Mouse (Mus musculus): Measurements from ENCODE around the gene Slc6a2. TPM values are rescaled to one million over a fixed set of nuclear protein-coding genes. Genes with fewer than 3 reads are reported as not detected.

The Slc6a2 gene
- total and polyA plus RNA-seq, 3 experiments = 0.03 TPM; not detected in 2

GRCm38 (mm10) chr8:93040776-93041567 lies 81.1 kb downstream of the Slc6a2 start:
- no peaks in the 10 kb centered on the region for H3K79me2 ChIP-seq (ENCODE audit: control insufficient read depth, insufficient read depth, low read length, poor library complexity)
- no peaks in the 10 kb centered on the region for H3K4me1 ChIP-seq (ENCODE audit: control insufficient read depth in 1 of 2, insufficient read depth in 2 of 2, low read length in 2 of 2)

GRCm38 (mm10) chr8:93043083-93043482 lies 83.2 kb downstream of the Slc6a2 start:
- Histone ChIP-seq H3K79me2 (ENCODE audit: control insufficient read depth, insufficient read depth, low read length, poor library complexity) (no peaks in the 10 kb centered on the region), H3K4me3 (ENCODE audit: control insufficient read depth in 1 of 2, insufficient read depth in 1 of 2, low read depth in 2 of 2, low read length in 2 of 2) (no peak overlapping the region), H3K4me1 (ENCODE audit: control insufficient read depth in 1 of 2, insufficient read depth in 2 of 2, low read length in 2 of 2) (no peaks in the 10 kb centered on the region), H3K9me3 (replicated peaks; ENCODE audit: insufficient read depth, low read length) (no peaks in the 10 kb centered on the region), H3K9ac (ENCODE audit: control insufficient read depth, low read depth, low read length, poor library complexity, severe bottlenecking) (no peak overlapping the region), H3K27ac (ENCODE audit: control insufficient read depth, low read depth, low read length) (no peak overlapping the region), H3K36me3 (ENCODE audit: control insufficient read depth in 1 of 2, insufficient read depth in 2 of 2, low read length in 2 of 2) (no peaks in the 10 kb centered on the region), H3K27me3 (ENCODE audit: control insufficient read depth in 1 of 2, insufficient read depth in 2 of 2, low read length in 2 of 2) (no peaks in the 10 kb centered on the region)
- no peak for DNase-seq (ENCODE audit: low read depth, low spot score)
- TF ChIP-seq MXI1 (IDR thresholded peaks at IDR 0.05; ENCODE audit: low read depth, low read length) = no peak
- TF ChIP-seq CHD2 (IDR thresholded peaks at IDR 0.05; ENCODE audit: low read length) = no peak
- TF ChIP-seq MAFK (IDR thresholded peaks at IDR 0.05; ENCODE audit: borderline replicate concordance, low read depth, low read length) = no peak
- no peak for TF ChIP-seq ZC3H11A (IDR thresholded peaks at IDR 0.05; ENCODE audit: low read depth, low read length)
- TF ChIP-seq MYC (IDR thresholded peaks at IDR 0.05; ENCODE audit: low read depth, low read length) = no peak
- TF ChIP-seq POLR2AphosphoS2 (IDR thresholded peaks at IDR 0.05; ENCODE audit: low read length) = no peak
- TF ChIP-seq JUND (IDR thresholded peaks at IDR 0.05; ENCODE audit: low read depth, low read length) = no peak
- TF ChIP-seq USF1 (IDR thresholded peaks at IDR 0.05; ENCODE audit: low read depth, low read length) = no peak
- TF ChIP-seq ELF1 (IDR thresholded peaks at IDR 0.05; ENCODE audit: low read depth, low read length) = no peak
- no peak for TF ChIP-seq SMC3 (IDR thresholded peaks at IDR 0.05; ENCODE audit: low read depth, low read length)
- no peak for TF ChIP-seq ZMIZ1 (IDR thresholded peaks at IDR 0.05; ENCODE audit: low read depth, low read length)
- TF ChIP-seq GATA1 (IDR thresholded peaks at IDR 0.05; ENCODE audit: low read depth, low read length) = no peak
- no peak for TF ChIP-seq E2F4 (IDR thresholded peaks at IDR 0.05; ENCODE audit: borderline replicate concordance, low read depth, low read length)
- no peak for TF ChIP-seq MEF2A (IDR thresholded peaks at IDR 0.05; ENCODE audit: extremely low read depth, insufficient replicate concordance, low read depth, low read length, poor library complexity, severe bottlenecking)
- no peak for TF ChIP-seq KAT2A (conservative IDR thresholded peaks at IDR 0.05; ENCODE audit: low read depth, low read length)
- TF ChIP-seq RAD21 (IDR thresholded peaks at IDR 0.05; ENCODE audit: low read depth, low read length) = no peak
- TF ChIP-seq MAX (IDR thresholded peaks at IDR 0.05; ENCODE audit: low read length) = no peak

More at GRCm38 (mm10) chr8:93040776-93041567, 81.1 kb downstream of the Slc6a2 start:
- TF ChIP-seq SMC3 (IDR thresholded peaks at IDR 0.05; ENCODE audit: low read depth, low read length) (no peak), TAL1 (IDR thresholded peaks at IDR 0.05; ENCODE audit: low read length) (no peak)
- no peak for DNase-seq (ENCODE audit: low read depth, low spot score)
- Histone ChIP-seq H3K4me3 (ENCODE audit: control insufficient read depth in 1 of 2, insufficient read depth in 1 of 2, low read depth in 2 of 2, low read length in 2 of 2) (no peak overlapping the region), H3K9ac (ENCODE audit: control insufficient read depth, low read depth, low read length, poor library complexity, severe bottlenecking) (no peak overlapping the region), H3K27ac (ENCODE audit: control insufficient read depth, low read depth, low read length) (no peak overlapping the region), H3K27me3 (ENCODE audit: control insufficient read depth in 1 of 2, insufficient read depth in 2 of 2, low read length in 2 of 2) (no peaks in the 10 kb centered on the region), H3K36me3 (ENCODE audit: control insufficient read depth in 1 of 2, insufficient read depth in 2 of 2, low read length in 2 of 2) (no peaks in the 10 kb centered on the region), H3K9me3 (replicated peaks; ENCODE audit: insufficient read depth, low read length) (no peaks in the 10 kb centered on the region)

Data from MEL (cell line).